Comparison of ENCODE assay signal across 22 mouse cellular contexts in the genomic region with DNA sequence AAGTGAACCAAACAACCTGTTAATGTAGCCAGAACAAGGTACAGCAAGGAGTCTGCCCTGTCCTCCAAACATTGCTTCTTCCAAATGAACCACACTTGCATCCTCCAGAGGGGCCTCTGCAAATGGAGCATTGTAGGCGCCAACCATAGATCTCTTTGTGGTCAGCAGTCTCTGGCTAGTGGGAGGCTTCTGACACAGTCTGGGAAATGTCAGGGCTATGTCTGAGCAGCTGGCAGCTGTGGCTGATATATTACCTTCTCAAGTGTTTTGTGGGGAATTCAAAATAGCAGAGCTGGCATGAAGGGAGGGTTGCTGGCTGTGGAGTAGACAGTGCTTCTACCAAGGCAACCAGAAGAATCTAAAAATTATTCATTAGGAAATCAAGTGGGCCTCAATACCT. TPM values are rescaled to one million over a fixed set of nuclear protein-coding genes. Genes with fewer than 3 reads are reported as not detected.
DNase-seq lines count a peak whose midpoint lies in the region; ATAC-seq and TF ChIP-seq lines count a peak whose summit lies in the region.
"Had no signal": no experiment of that assay in that cellular context is flagged by ENCODE, and none has a peak within 500 bp of the region (broad histone marks: within the 10 kb centered on the region; RNA-seq: fewer than 3 reads in every experiment).

No protein-coding gene starts in this region.

- 32% methylated on average over 1 of the region's 1 CpGs for WGBS in heart, embryonic 15.5 days
- 95% methylated on average over 1 of the region's 1 CpGs for WGBS in forebrain, embryonic 15.5 days

- intact Hi-C loops in heart, postnatal 25 days (cut with DNase I) = no loop called here
- intact Hi-C loops in gastrocnemius, postnatal 14 days (cut with DNase I; ENCODE audit: low total_unique reads) = no loop called here

- H3K9ac ChIP-seq in heart, embryonic 15.5 days = no peak overlapping the region
- no peak overlapping the region for H3K9ac ChIP-seq in forebrain, embryonic 15.5 days (replicated peaks)
- H3K9ac ChIP-seq: liver, postnatal 0 days had no signal

- H3ac ChIP-seq in C2C12 (ENCODE audit: control insufficient read depth, insufficient read length, low read depth) = no peak overlapping the region

- H3K4me3 ChIP-seq in heart, embryonic 15.5 days = no peak overlapping the region
- H3K4me3 ChIP-seq in C2C12 (ENCODE audit: insufficient read depth, poor library complexity, severe bottlenecking) = no peak overlapping the region
- no peak overlapping the region for H3K4me3 ChIP-seq in forebrain, embryonic 15.5 days
- H3K4me3 ChIP-seq: hindbrain, embryonic 10.5 days had no signal

- no peaks in the 10 kb centered on the region for H3K27me3 ChIP-seq in heart, embryonic 15.5 days
- H3K27me3 ChIP-seq in C2C12 (ENCODE audit: control insufficient read depth, insufficient read depth, insufficient read length) = no peaks in the 10 kb centered on the region
- no peaks in the 10 kb centered on the region for H3K27me3 ChIP-seq in forebrain, embryonic 15.5 days

- H3K79me2 ChIP-seq in C2C12 (ENCODE audit: control insufficient read depth, insufficient read depth) = no peaks in the 10 kb centered on the region

- H3K4me1 ChIP-seq in heart, embryonic 15.5 days (replicated peaks) = peaks cover 35% of the 10 kb centered on the region
- H3K4me1 ChIP-seq in forebrain, embryonic 15.5 days = no peaks in the 10 kb centered on the region

- H3K79me3 ChIP-seq in C2C12 (ENCODE audit: low read depth) = no peaks in the 10 kb centered on the region

- ATAC-seq in heart, embryonic 15.5 days (replicated peaks; ENCODE audit: insufficient number of reproducible peaks, insufficient read depth, low FRiP score, low read depth) = no peak; the same call in 1 of the 2 replicates
- no peak for ATAC-seq in forebrain, embryonic 15.5 days (replicated peaks)
- ATAC-seq: liver, postnatal 0 days had no signal

- no peaks in the 10 kb centered on the region for H3K36me3 ChIP-seq in heart, embryonic 15.5 days
- H3K36me3 ChIP-seq in C2C12 (ENCODE audit: control insufficient read depth, insufficient read depth) = no peaks in the 10 kb centered on the region
- no peaks in the 10 kb centered on the region for H3K36me3 ChIP-seq in forebrain, embryonic 15.5 days
- H3K36me3 ChIP-seq: hindbrain, embryonic 10.5 days had no signal

- H3K4me2 ChIP-seq in heart, embryonic 15.5 days = peak overlapping the region; percentile 10; the same call in 1 of the 2 replicates
- H3K4me2 ChIP-seq in forebrain, embryonic 15.5 days (replicated peaks) = no peak overlapping the region

- peak overlapping the region; percentile 45 for H3K27ac ChIP-seq in heart, embryonic 15.5 days
- H3K27ac ChIP-seq in forebrain, embryonic 15.5 days (replicated peaks) = no peak overlapping the region
- H3K27ac ChIP-seq: hindbrain, embryonic 10.5 days had no signal

- H3K9me3 ChIP-seq in heart, embryonic 15.5 days (replicated peaks) = no peaks in the 10 kb centered on the region
- no peaks in the 10 kb centered on the region for H3K9me3 ChIP-seq in forebrain, embryonic 15.5 days
- H3K9me3 ChIP-seq: hindbrain, embryonic 10.5 days had no signal

- peak; percentile 75 for DNase-seq in adrenal gland, adult 2 months
- DNase-seq in adrenal gland, postnatal 4 days (ENCODE audit: low spot score in 2 of 2) = no peak
- no peak for DNase-seq in heart, postnatal 25 days (ENCODE audit: low spot score)
- peak; percentile 22 for DNase-seq in gastrocnemius, postnatal 14 days
- no peak for DNase-seq in left cerebral cortex, adult 11 months (ENCODE audit: low spot score)
- DNase-seq: cerebellum, postnatal 25 days; kidney, adult 18-20 months; liver, postnatal 0 days; lung, postnatal 36 days; midbrain, embryonic 14.5 days; retina, postnatal 1 day; spleen, adult 18-20 months had no signal

- TF ChIP-seq CTCF in C2C12 (IDR thresholded peaks at IDR 0.05; ENCODE audit: control insufficient read depth, insufficient read depth, insufficient read length) = no peak

TF ChIP-seq in C2C12, 6 proteins besides CTCF, POLR2A, EP300 and RAD21:
- TF ChIP-seq USF1 (IDR thresholded peaks at IDR 0.05; ENCODE audit: low read depth) (no peak), CEBPB (IDR thresholded peaks at IDR 0.05; ENCODE audit: low read depth) (no peak), MYOG (IDR thresholded peaks at IDR 0.05; ENCODE audit: control insufficient read depth, extremely low read depth, insufficient read length) (no peak), MYOD1 (IDR thresholded peaks at IDR 0.05; ENCODE audit: control insufficient read depth, insufficient read length, low read depth) (peak; percentile 70), FOSL1 (IDR thresholded peaks at IDR 0.05; ENCODE audit: insufficient read depth, low read length, poor library complexity, severe bottlenecking) (no peak), MAX (IDR thresholded peaks at IDR 0.05) (no peak)

RNA-seq across cellular contexts. Expression of gene Slc17a4, which starts 1.3 kb away (rescaled TPM):
- total RNA-seq in adrenal gland, adult 2 months (2021) = under 1 TPM; 0.14 to 0.43 TPM
- 0.08 and 0.15 TPM in 2 replicates for polyA plus RNA-seq in adrenal gland, adult 2 months (2012; rRNA removed)
- 1 to 10 TPM; 1.4 to 1.8 TPM for total RNA-seq in adrenal gland, postnatal 4 days (2021)
- not detected in 2 replicates for polyA plus RNA-seq in heart, embryonic 15.5 days (2015; fragmentation: Nextera tagmentation; extraction: Ambion mirVana)
- not detected for total RNA-seq in heart, postnatal 25 days (2021)
- not detected for polyA plus RNA-seq in C2C12 (2012; fragmentation: generic; extraction: Trizol)
- not detected for total RNA-seq in gastrocnemius, postnatal 14 days (2021)
- polyA plus RNA-seq in forebrain, embryonic 15.5 days (2015; fragmentation: Nextera tagmentation; extraction: Ambion mirVana) = not detected in 2 replicates
- total RNA-seq: layer of hippocampus, adult 18-20 months had no signal
- polyA plus RNA-seq: frontal cortex, adult 2 months; hindbrain, embryonic 10.5 days; limb, embryonic 14.5 days; midbrain, embryonic 14.5 days had no signal

RNA-seq across cellular contexts. Expression of gene Hist1h2ba, which starts 17.8 kb away (rescaled TPM):
- not detected for total RNA-seq in adrenal gland, adult 2 months (2021)
- polyA plus RNA-seq in adrenal gland, adult 2 months (2012; rRNA removed) = not detected in 2 replicates
- total RNA-seq in adrenal gland, postnatal 4 days (2021) = not detected
- polyA plus RNA-seq in heart, embryonic 15.5 days (2015; fragmentation: Nextera tagmentation; extraction: Ambion mirVana) = not detected in 2 replicates
- total RNA-seq in heart, postnatal 25 days (2021) = not detected
- polyA plus RNA-seq in C2C12 (2012; fragmentation: generic; extraction: Trizol) = not detected
- not detected for total RNA-seq in gastrocnemius, postnatal 14 days (2021)
- not detected in 2 replicates for polyA plus RNA-seq in forebrain, embryonic 15.5 days (2015; fragmentation: Nextera tagmentation; extraction: Ambion mirVana)
- total RNA-seq: adrenal gland, adult 18-20 months; layer of hippocampus, adult 18-20 months had no signal
- polyA plus RNA-seq: frontal cortex, adult 2 months; hindbrain, embryonic 10.5 days; limb, embryonic 14.5 days; liver, postnatal 0 days; midbrain, embryonic 14.5 days; neural tube, embryonic 11.5 days; urinary bladder, adult 2 months had no signal

RNA-seq across cellular contexts. Expression of gene Hist1h2aa, which starts 18.1 kb away (rescaled TPM):
- not detected for total RNA-seq in adrenal gland, adult 2 months (2021)
- polyA plus RNA-seq in adrenal gland, adult 2 months (2012; rRNA removed) = not detected in 2 replicates
- not detected for total RNA-seq in adrenal gland, postnatal 4 days (2021)
- not detected in 2 replicates for polyA plus RNA-seq in heart, embryonic 15.5 days (2015; fragmentation: Nextera tagmentation; extraction: Ambion mirVana)
- total RNA-seq in heart, postnatal 25 days (2021) = not detected
- not detected for polyA plus RNA-seq in C2C12 (2012; fragmentation: generic; extraction: Trizol)
- total RNA-seq in gastrocnemius, postnatal 14 days (2021) = not detected
- not detected in 2 replicates for polyA plus RNA-seq in forebrain, embryonic 15.5 days (2015; fragmentation: Nextera tagmentation; extraction: Ambion mirVana)
- total RNA-seq: adrenal gland, adult 18-20 months; layer of hippocampus, adult 18-20 months had no signal
- polyA plus RNA-seq: frontal cortex, adult 2 months; hindbrain, embryonic 10.5 days; limb, embryonic 14.5 days; liver, postnatal 0 days; midbrain, embryonic 14.5 days; neural tube, embryonic 11.5 days; urinary bladder, adult 2 months had no signal

RNA-seq across cellular contexts. Expression of gene Slc17a1, which starts 48.6 kb away (rescaled TPM):
- under 1 TPM in 1 of 2 experiments, not detected in 1; 0.24 TPM for total RNA-seq in adrenal gland, adult 2 months (2021)
- not detected in 2 replicates for polyA plus RNA-seq in adrenal gland, adult 2 months (2012; rRNA removed)
- total RNA-seq in adrenal gland, postnatal 4 days (2021) = 1 to 10 TPM in 1 of 2 experiments, under 1 TPM in 1; 0.37 to 5.1 TPM
- not detected in 2 replicates for polyA plus RNA-seq in heart, embryonic 15.5 days (2015; fragmentation: Nextera tagmentation; extraction: Ambion mirVana)
- not detected for total RNA-seq in heart, postnatal 25 days (2021)
- not detected for polyA plus RNA-seq in C2C12 (2012; fragmentation: generic; extraction: Trizol)
- total RNA-seq in gastrocnemius, postnatal 14 days (2021) = not detected
- polyA plus RNA-seq in forebrain, embryonic 15.5 days (2015; fragmentation: Nextera tagmentation; extraction: Ambion mirVana) = not detected in 2 replicates
- total RNA-seq: adrenal gland, adult 18-20 months; layer of hippocampus, adult 18-20 months had no signal
- polyA plus RNA-seq: frontal cortex, adult 2 months; hindbrain, embryonic 10.5 days; midbrain, embryonic 14.5 days; neural tube, embryonic 11.5 days; urinary bladder, adult 2 months had no signal

Comparison
In these comparisons a context has a peak if more than half of its experiments do, and no peak if none do; other contexts are left out.
1. DNase-seq: peak in adrenal gland, adult 2 months (single experiment) and gastrocnemius, postnatal 14 days (single experiment); none in adrenal gland, postnatal 4 days (0 of 2), heart, postnatal 25 days (single experiment) and left cerebral cortex, adult 11 months (single experiment).